Mouse (Mus musculus) lung, adult 18-20 months (tissue): ENCODE results near the gene Dcp1b.

ENCODE experiments used
- DNase-seq, 2 experiments: peaks; one replicate each; pipeline ENCODE4 v3.0.0; 2022; ENCODE audit warnings: mixed read lengths in 2 of 2

The Dcp1b gene

GRCm38 (mm10) chr6:119235441-119235840 is 60.4 kb downstream of the Dcp1b start:
- DNase-seq = no peak

DNA sequence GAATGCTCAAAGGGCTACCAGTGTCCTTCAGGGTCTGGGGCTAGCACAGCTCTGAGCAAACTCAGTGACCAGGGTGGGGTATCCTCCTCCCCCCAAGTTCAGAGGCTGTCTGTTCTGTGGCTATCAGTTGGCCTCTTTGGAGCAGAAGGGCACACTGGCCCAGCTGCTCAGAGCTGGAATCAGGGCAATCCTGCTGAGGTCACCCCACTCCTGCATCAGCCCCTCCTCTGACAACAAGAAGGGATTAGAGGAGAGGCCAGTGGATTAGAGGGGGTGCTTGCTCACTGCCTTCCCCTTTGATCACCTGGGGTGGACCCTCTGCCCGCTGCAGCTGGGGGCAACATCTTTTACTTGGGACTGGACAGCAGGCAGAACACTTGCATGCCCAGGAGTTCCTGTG is 61.2 kb downstream of the Dcp1b start, which contains the start of gene Cacna2d4:
Gene Cacna2d4, plus strand, starts transcription at position 286 of the 400 bp plus-strand sequence.
- DNase-seq = no peak

DNA sequence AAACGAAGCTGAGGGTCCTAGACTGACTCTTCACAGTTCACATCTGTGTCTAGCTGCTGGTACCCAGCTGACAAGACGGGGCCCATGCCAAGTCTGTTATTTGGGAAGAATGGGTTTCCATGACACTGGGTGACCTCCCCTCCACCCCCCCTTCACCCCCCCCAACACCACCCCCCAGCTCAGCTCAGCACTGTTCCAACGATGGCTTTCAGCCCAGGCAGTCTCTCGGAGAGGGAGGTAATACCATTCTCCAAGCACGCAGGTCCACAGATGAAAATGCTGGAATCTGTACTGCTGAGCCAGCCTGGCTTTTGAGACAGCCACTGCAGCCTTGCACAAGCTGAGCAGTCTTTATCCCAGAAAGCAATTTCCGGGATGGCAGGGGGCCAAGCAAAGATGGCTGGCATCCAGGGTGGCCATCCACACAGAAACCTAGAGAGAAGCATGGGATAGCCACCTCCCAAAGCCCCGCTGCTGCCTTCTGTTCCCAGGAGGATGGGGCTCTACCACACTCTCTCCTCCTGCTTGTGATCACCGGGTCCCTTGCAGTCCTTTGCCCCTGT is 62.5 kb downstream of the Dcp1b start:
- DNase-seq = no peak

DNA sequence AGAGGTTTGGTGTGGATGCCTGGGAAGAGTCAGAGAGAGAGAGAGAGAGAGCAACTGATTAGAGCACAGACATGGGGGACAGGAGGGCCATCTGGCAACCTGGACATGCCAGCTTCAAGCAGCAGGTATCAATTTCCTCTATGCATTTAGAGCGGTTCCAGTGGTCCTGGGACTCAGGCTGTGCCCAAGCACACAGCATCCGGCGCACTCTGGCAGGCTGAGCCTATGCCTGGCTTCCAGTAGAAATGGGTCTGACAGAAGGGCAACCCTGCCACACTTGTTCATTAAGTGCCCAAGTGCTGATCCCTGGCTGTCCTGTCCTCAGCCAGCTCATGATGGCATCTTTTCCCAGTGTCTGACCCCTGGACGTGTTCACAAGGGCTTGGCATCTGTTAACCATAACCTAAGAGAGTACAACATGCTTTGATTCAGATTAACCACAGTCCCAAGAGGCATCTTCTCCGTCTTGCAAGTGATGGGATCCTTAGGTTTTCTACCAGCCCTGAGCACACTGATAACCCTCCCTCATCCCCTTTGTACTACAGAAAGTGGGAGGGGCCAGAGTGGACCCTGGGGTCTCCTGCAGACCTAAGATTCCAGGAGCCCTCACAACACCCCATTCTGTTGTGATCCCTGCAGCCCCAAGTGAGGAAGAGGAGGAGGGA is 64.4 kb downstream of the Dcp1b start:
- no peak for DNase-seq

DNA sequence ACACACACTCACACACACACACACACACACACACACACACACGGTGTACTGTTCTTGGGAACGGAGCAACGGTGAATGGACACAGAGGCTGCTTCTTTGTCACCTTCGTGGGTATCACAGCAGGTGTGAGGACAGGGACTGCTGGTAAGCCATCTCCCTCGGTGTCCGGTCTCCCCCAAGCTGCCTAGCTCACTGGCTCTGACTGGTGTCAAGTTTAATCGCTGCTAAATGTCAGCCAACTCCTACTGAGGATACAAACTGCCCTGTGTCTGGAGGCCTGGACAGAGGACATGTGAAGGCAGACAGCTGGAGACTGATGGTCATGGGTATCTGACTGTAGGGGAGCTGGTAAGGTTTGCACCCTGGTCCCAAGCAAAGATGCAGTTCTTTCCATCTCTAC is 65.2 kb downstream of the Dcp1b start:
- no peak for DNase-seq

- no peak for DNase-seq
Measured at GRCm38 (mm10) chr6:119240871-119241705, 66.0 kb downstream of the Dcp1b start.

DNA sequence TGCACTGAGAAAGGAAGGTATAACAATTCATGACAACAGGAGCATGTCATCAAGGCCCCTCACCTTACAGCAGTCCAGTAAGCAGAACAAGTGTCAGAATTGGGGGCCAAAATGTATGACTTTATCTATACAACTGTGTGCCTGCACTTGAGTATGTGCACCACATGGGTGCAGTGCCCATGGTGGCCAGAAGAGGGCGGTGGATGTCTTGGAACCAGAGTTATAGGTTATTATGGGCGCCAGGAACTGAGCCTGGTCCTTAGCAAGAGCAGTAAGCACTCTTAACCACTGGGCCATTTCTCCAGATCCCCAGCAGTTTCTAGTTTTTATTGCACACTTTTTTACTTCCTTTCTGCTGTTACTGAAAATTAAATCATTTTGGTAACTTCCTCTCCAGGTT is 71.0 kb downstream of the Dcp1b start:
- DNase-seq = no peak

DNA sequence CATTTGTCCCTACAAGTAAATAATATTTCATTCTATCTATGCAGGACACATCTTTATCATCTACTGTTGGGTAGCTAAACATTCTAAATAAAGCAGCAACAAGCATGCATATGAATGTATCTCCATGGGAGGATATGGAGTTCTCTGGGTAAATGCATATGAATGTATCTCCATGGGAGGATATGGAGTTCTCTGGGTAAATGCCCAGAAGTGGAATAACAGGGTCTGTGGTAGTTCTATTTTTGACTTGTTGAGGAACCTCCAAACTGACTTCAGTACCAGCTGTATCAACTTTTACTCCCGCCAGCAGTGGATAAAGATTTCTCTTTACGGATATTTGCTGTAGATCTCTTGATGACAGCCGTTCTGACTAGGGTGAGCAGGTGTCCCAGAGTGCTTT is 73.5 kb downstream of the Dcp1b start:
- no peak for DNase-seq

GRCm38 (mm10) chr6:119249726-119250125 is 74.7 kb downstream of the Dcp1b start:
- DNase-seq = no peak

GRCm38 (mm10) chr6:119251704-119252103 is 76.7 kb downstream of the Dcp1b start:
- DNase-seq = no peak
